Mouse (Mus musculus): Measurements from ENCODE around the gene Uroc1. TPM values are rescaled to one million over a fixed set of nuclear protein-coding genes. Genes with fewer than 3 reads are reported as not detected.

Uroc1 gene
- polyA plus RNA-seq, 1 experiment from 2014 or later, result 3.0 TPM

DNA sequence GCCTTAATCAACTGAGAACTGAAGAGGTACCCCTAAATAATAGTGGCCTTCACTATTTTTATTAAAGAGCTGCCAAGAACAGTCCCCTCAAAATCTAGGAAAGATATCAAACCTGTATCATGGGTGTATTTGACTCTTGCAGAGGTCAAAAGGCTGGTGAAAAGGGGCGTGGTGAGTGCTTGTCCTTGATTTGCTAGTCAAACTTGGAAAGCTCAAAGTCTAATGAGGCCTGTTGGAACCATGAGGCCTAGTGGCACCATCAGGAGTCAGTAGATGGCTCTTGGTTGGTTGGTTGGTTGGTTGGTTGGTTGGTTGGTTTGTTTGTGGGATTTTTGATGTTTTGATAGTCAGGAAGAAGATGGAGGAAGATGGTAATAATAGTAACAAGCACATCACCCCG, 62.7 kb downstream of the Uroc1 start:
- H3K4me2 ChIP-seq, result no peak overlapping the region
- 78% methylated on average over 2 of the region's 2 CpGs for WGBS
- no peak for ATAC-seq (replicated peaks; ENCODE audit: low FRiP score)
- H3K4me3 ChIP-seq (ENCODE audit: low read depth, low read length), result no peak overlapping the region
- H3K27me3 ChIP-seq (replicated peaks; ENCODE audit: control insufficient read depth, insufficient read depth, low read length), result no peaks in the 10 kb centered on the region
- H3K9ac ChIP-seq (ENCODE audit: low read depth, low read length), result no peak overlapping the region
- H3K27ac ChIP-seq (ENCODE audit: low read depth, low read length), result no peak overlapping the region
- DNase-seq (ENCODE audit: low spot score), result no peak
- peaks cover 7% of the 10 kb centered on the region for H3K36me3 ChIP-seq (ENCODE audit: control insufficient read depth, insufficient read depth, low read length)
- H3K4me1 ChIP-seq (replicated peaks; ENCODE audit: control insufficient read depth, insufficient read depth, low read length), result no peaks in the 10 kb centered on the region; the same call in 1 of the 2 replicates
- H3K9me3 ChIP-seq (ENCODE audit: control insufficient read depth, low read length), result no peaks in the 10 kb centered on the region

- H3K4me3 ChIP-seq (ENCODE audit: low read depth, low read length), result no peak overlapping the region
- H3K27me3 ChIP-seq (replicated peaks; ENCODE audit: control insufficient read depth, insufficient read depth, low read length), result no peaks in the 10 kb centered on the region
- peaks cover 11% of the 10 kb centered on the region for H3K36me3 ChIP-seq (ENCODE audit: control insufficient read depth, insufficient read depth, low read length)
- no peak overlapping the region for H3K9ac ChIP-seq (ENCODE audit: low read depth, low read length)
- ATAC-seq (replicated peaks; ENCODE audit: low FRiP score) (no peak), DNase-seq (ENCODE audit: low spot score) (no peak)
- peak overlapping the region; percentile 21 for H3K27ac ChIP-seq (ENCODE audit: low read depth, low read length)
- 84% methylated on average over 3 of the region's 3 CpGs for WGBS
- H3K4me2 ChIP-seq, result no peak overlapping the region
- H3K4me1 ChIP-seq (replicated peaks; ENCODE audit: control insufficient read depth, insufficient read depth, low read length), result no peaks in the 10 kb centered on the region; the same call in 1 of the 2 replicates
- no peaks in the 10 kb centered on the region for H3K9me3 ChIP-seq (ENCODE audit: control insufficient read depth, low read length)
These were observed 64.2 kb downstream of the Uroc1 start for GRCm38 (mm10) chr6:90397291-90397690.

DNA sequence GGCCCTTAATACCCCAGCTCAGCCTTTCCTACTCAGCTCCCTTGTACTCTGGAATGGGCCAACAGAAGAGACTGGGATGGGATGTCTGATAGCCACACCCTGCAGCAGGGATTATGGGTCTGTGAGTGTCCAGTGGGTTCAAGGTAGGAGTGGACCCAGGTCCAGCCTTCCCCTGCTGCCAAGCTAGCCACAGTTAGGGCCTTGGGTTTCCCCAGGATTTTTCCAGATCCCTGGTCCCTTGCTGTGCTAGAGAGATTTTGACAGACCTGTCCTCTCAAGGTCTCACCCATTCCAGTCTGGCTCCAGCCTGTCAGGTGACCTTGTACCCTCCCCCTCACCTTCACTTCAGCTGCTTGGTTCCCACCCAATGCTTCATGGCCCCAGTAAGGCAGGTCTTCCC, 75.5 kb downstream of the Uroc1 start:
- Histone ChIP-seq H3K4me1 (replicated peaks; ENCODE audit: control insufficient read depth, insufficient read depth, low read length) (no peaks in the 10 kb centered on the region), H3K4me2 (no peak overlapping the region), H3K27me3 (replicated peaks; ENCODE audit: control insufficient read depth, insufficient read depth, low read length) (no peaks in the 10 kb centered on the region), H3K36me3 (ENCODE audit: control insufficient read depth, insufficient read depth, low read length) (no peaks in the 10 kb centered on the region), H3K4me3 (ENCODE audit: low read depth, low read length) (no peak overlapping the region), H3K9me3 (ENCODE audit: control insufficient read depth, low read length) (no peaks in the 10 kb centered on the region), H3K27ac (ENCODE audit: low read depth, low read length) (no peak overlapping the region), H3K9ac (ENCODE audit: low read depth, low read length) (no peak overlapping the region)
- ATAC-seq (replicated peaks; ENCODE audit: low FRiP score) (no peak), DNase-seq (ENCODE audit: low spot score) (no peak)

GRCm38 (mm10) chr6:90410972-90411371, 77.9 kb downstream of the Uroc1 start:
- Histone ChIP-seq H3K4me2 (no peak overlapping the region), H3K27ac (ENCODE audit: low read depth, low read length) (no peak overlapping the region), H3K4me3 (ENCODE audit: low read depth, low read length) (no peak overlapping the region), H3K36me3 (ENCODE audit: control insufficient read depth, insufficient read depth, low read length) (no peaks in the 10 kb centered on the region), H3K9ac (ENCODE audit: low read depth, low read length) (no peak overlapping the region), H3K9me3 (ENCODE audit: control insufficient read depth, low read length) (no peaks in the 10 kb centered on the region), H3K27me3 (replicated peaks; ENCODE audit: control insufficient read depth, insufficient read depth, low read length) (no peaks in the 10 kb centered on the region), H3K4me1 (replicated peaks; ENCODE audit: control insufficient read depth, insufficient read depth, low read length) (no peaks in the 10 kb centered on the region)
- ATAC-seq (replicated peaks; ENCODE audit: low FRiP score) (no peak), DNase-seq (ENCODE audit: low spot score) (no peak)
- 71% methylated on average over 1 of the region's 1 CpGs for WGBS

GRCm38 (mm10) chr6:90411926-90412325, 78.8 kb downstream of the Uroc1 start:
- 77% methylated on average over 7 of the region's 7 CpGs for WGBS
- no peak for DNase-seq (ENCODE audit: low spot score)
- Histone ChIP-seq H3K4me1 (replicated peaks; ENCODE audit: control insufficient read depth, insufficient read depth, low read length) (no peaks in the 10 kb centered on the region), H3K27me3 (replicated peaks; ENCODE audit: control insufficient read depth, insufficient read depth, low read length) (no peaks in the 10 kb centered on the region), H3K9ac (ENCODE audit: low read depth, low read length) (no peak overlapping the region), H3K27ac (ENCODE audit: low read depth, low read length) (no peak overlapping the region), H3K4me2 (no peak overlapping the region), H3K9me3 (ENCODE audit: control insufficient read depth, low read length) (no peaks in the 10 kb centered on the region), H3K4me3 (ENCODE audit: low read depth, low read length) (no peak overlapping the region), H3K36me3 (ENCODE audit: control insufficient read depth, insufficient read depth, low read length) (no peaks in the 10 kb centered on the region)
- ATAC-seq (replicated peaks; ENCODE audit: low FRiP score), result no peak

Other genes with a start within 250 kb of the Uroc1 start
- gene Vmn1r50, start 231.9 kb upstream of the Uroc1 start, polyA plus RNA-seq (2014; fragmentation: Nextera tagmentation; extraction: Ambion mirVana), result not detected in 2 replicates
- not detected in 2 replicates for gene Vmn1r51, start 210.7 kb upstream of the Uroc1 start, polyA plus RNA-seq (2014; fragmentation: Nextera tagmentation; extraction: Ambion mirVana)
- not detected in 2 replicates for gene Vmn1r52, start 158.5 kb upstream of the Uroc1 start, polyA plus RNA-seq (2014; fragmentation: Nextera tagmentation; extraction: Ambion mirVana)
- gene V1ra8, start 130.5 kb upstream of the Uroc1 start, polyA plus RNA-seq (2014; fragmentation: Nextera tagmentation; extraction: Ambion mirVana), result not detected in 2 replicates
- gene Vmn1r53, start 108.8 kb upstream of the Uroc1 start, polyA plus RNA-seq (2014; fragmentation: Nextera tagmentation; extraction: Ambion mirVana), result not detected in 2 replicates
- gene Vmn1r54, start 87.0 kb upstream of the Uroc1 start, polyA plus RNA-seq (2014; fragmentation: Nextera tagmentation; extraction: Ambion mirVana), result not detected in 2 replicates
- gene BC048671, start 32.1 kb upstream of the Uroc1 start, polyA plus RNA-seq (2014; fragmentation: Nextera tagmentation; extraction: Ambion mirVana), result not detected in 2 replicates
- gene Chst13, start 8.1 kb upstream of the Uroc1 start, polyA plus RNA-seq (2014; fragmentation: Nextera tagmentation; extraction: Ambion mirVana), result 16.7 and 17.4 TPM in 2 replicates
- gene Zxdc, start 36.2 kb downstream of the Uroc1 start, polyA plus RNA-seq (2014; fragmentation: Nextera tagmentation; extraction: Ambion mirVana), result 6.6 and 6.9 TPM in 2 replicates
- gene Cfap100, start 95.5 kb downstream of the Uroc1 start, polyA plus RNA-seq (2014; fragmentation: Nextera tagmentation; extraction: Ambion mirVana), result 0.18 TPM in 2 replicates
- gene Klf15, start 129.3 kb downstream of the Uroc1 start, polyA plus RNA-seq (2014; fragmentation: Nextera tagmentation; extraction: Ambion mirVana), result 10.6 and 12.3 TPM in 2 replicates
- gene Aldh1l1, start 153.1 kb downstream of the Uroc1 start, polyA plus RNA-seq (2014; fragmentation: Nextera tagmentation; extraction: Ambion mirVana), result 6.5 and 6.6 TPM in 2 replicates